Mouse (Mus musculus): Measurements from ENCODE around the gene Smug1. TPM values are rescaled to one million over a fixed set of nuclear protein-coding genes. Genes with fewer than 3 reads are reported as not detected.

The Smug1 gene
- polyA plus RNA-seq, 1 experiment from 2014 or later: 10.6 TPM

DNA sequence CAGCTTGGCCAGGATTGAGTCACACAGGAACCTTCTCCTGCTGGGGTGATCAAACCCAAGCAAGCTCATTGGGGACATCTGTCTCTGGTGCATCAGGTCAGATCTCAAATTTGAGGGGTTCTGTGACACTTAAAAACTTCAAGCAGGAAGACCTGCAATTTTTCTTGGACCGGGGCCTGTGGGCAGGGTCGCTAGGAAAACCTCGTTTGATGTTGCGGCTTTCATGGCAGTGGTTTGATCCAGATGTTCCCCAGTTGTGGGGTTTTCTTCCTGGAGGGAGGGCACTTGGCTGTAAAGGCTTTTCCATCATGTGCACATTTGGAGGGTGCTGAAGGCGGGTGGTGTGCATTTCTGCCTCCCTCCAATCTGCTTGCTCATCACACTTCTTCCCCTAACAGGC lies 51.2 kb downstream of the Smug1 start:
- no peaks in the 10 kb centered on the region for H3K9me3 ChIP-seq (ENCODE audit: control insufficient read depth, low read length)
- no peak for ATAC-seq (ENCODE audit: low FRiP score, low TSS enrichment)
- no peak overlapping the region for H3K9ac ChIP-seq (ENCODE audit: low read length)
- H3K4me1 ChIP-seq (replicated peaks; ENCODE audit: control insufficient read depth, insufficient read depth): no peaks in the 10 kb centered on the region
- H3K4me3 ChIP-seq (ENCODE audit: low read depth, low read length): no peak overlapping the region
- no peaks in the 10 kb centered on the region for H3K27me3 ChIP-seq (ENCODE audit: control insufficient read depth, insufficient read depth, low read length)
- H3K27ac ChIP-seq (replicated peaks): no peak overlapping the region
- H3K36me3 ChIP-seq (ENCODE audit: control insufficient read depth, insufficient read depth, low read length): no peaks in the 10 kb centered on the region
- DNase-seq (ENCODE audit: low spot score): no peak
- 54% methylated on average over 5 of the region's 5 CpGs for WGBS
- H3K4me2 ChIP-seq (replicated peaks; ENCODE audit: low read depth): no peak overlapping the region
- TF ChIP-seq CTCF (IDR thresholded peaks at IDR 0.05; ENCODE audit: low read depth) (no peak), EP300 (optimal IDR thresholded peaks at IDR 0.05) (no peak)

DNA sequence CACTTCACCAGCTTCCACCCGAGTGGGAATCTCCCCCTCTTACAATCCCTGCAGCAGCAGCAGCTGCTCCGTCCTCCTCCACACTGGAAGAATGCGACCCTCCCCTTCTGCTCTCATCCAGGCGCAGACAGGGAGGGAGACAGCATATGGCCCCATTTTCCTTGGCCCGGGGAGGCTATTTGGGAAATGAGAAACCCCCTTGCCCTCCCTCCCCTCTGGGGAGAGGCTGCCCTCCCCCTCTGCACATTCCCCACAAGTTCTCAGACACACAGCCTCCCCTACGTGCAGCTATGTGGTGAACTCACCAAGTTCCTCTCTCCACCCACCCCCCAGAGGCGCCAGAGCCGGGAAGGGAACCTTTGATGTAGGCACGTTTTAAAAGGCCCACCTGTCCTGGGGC lies 51.6 kb downstream of the Smug1 start:
- H3K27me3 ChIP-seq (ENCODE audit: control insufficient read depth, insufficient read depth, low read length): no peaks in the 10 kb centered on the region
- ATAC-seq (ENCODE audit: low FRiP score, low TSS enrichment): peak; percentile 57; the same call in 1 of the 2 replicates
- 18% methylated on average over 9 of the region's 9 CpGs for WGBS

GRCm38 (mm10) chr15:103113077-103113476 lies 53.8 kb downstream of the Smug1 start:
- H3K27ac ChIP-seq (replicated peaks): no peak overlapping the region
- ATAC-seq (ENCODE audit: low FRiP score, low TSS enrichment) (no peak), DNase-seq (ENCODE audit: low spot score) (no peak)
- H3K4me3 ChIP-seq (ENCODE audit: low read depth, low read length): no peak overlapping the region
- TF ChIP-seq EP300 (optimal IDR thresholded peaks at IDR 0.05) (no peak), CTCF (IDR thresholded peaks at IDR 0.05; ENCODE audit: low read depth) (peak; percentile 54)
- H3K27me3 ChIP-seq (ENCODE audit: control insufficient read depth, insufficient read depth, low read length): no peaks in the 10 kb centered on the region
- no peaks in the 10 kb centered on the region for H3K36me3 ChIP-seq (ENCODE audit: control insufficient read depth, insufficient read depth, low read length)
- no peaks in the 10 kb centered on the region; the same call in 1 of the 2 replicates for H3K4me1 ChIP-seq (replicated peaks; ENCODE audit: control insufficient read depth, insufficient read depth)
- whole genome bisulfite sequencing: 80% methylated on average over 6 of the region's 6 CpGs
- no peak overlapping the region for H3K4me2 ChIP-seq (replicated peaks; ENCODE audit: low read depth)
- H3K9ac ChIP-seq (ENCODE audit: low read length): no peak overlapping the region
- no peaks in the 10 kb centered on the region for H3K9me3 ChIP-seq (ENCODE audit: control insufficient read depth, low read length)

More for the DNA sequence above, 51.6 kb downstream of the Smug1 start:
- no peaks in the 10 kb centered on the region for H3K36me3 ChIP-seq (ENCODE audit: control insufficient read depth, insufficient read depth, low read length)
- H3K4me2 ChIP-seq (replicated peaks; ENCODE audit: low read depth): no peak overlapping the region
- no peak for DNase-seq (ENCODE audit: low spot score)
- no peaks in the 10 kb centered on the region for H3K4me1 ChIP-seq (replicated peaks; ENCODE audit: control insufficient read depth, insufficient read depth)
- no peak overlapping the region for H3K27ac ChIP-seq (replicated peaks)
- H3K9me3 ChIP-seq (ENCODE audit: control insufficient read depth, low read length): no peaks in the 10 kb centered on the region
- no peak overlapping the region for H3K4me3 ChIP-seq (ENCODE audit: low read depth, low read length)
- TF ChIP-seq CTCF (IDR thresholded peaks at IDR 0.05; ENCODE audit: low read depth) (no peak), EP300 (optimal IDR thresholded peaks at IDR 0.05) (no peak)
- H3K9ac ChIP-seq (ENCODE audit: low read length): peak overlapping the region; percentile 13; the same call in 1 of the 2 replicates

DNA sequence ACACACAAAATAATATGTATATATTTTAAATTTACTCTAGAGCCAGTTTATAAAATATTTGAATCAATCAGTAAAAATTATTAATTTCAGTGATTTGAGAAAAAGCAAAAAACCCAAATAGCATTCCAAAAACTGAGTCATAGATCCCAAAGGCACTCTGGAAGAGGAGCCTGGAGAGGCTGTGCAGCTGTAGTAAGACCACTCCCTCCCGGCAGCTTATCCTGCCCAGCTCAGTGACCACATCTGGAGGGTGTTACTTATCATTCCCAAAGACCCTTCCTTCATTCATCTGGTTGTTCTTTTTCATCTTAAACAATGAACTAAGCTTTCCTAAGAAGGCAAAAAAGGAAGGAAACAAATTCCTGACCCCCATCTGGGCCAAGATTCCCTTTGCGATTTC lies 54.6 kb downstream of the Smug1 start:
- no peaks in the 10 kb centered on the region; the same call in 1 of the 2 replicates for H3K4me1 ChIP-seq (replicated peaks; ENCODE audit: control insufficient read depth, insufficient read depth)
- no peak for DNase-seq (ENCODE audit: low spot score)
- no peak for TF ChIP-seq EP300 (optimal IDR thresholded peaks at IDR 0.05)
- H3K4me3 ChIP-seq (ENCODE audit: low read depth, low read length): no peak overlapping the region
- no peaks in the 10 kb centered on the region for H3K9me3 ChIP-seq (ENCODE audit: control insufficient read depth, low read length)
- H3K9ac ChIP-seq (ENCODE audit: low read length): no peak overlapping the region
- H3K27ac ChIP-seq (replicated peaks): no peak overlapping the region
- no peak for ATAC-seq (ENCODE audit: low FRiP score, low TSS enrichment)
- no peak overlapping the region for H3K4me2 ChIP-seq (replicated peaks; ENCODE audit: low read depth)
- H3K36me3 ChIP-seq (ENCODE audit: control insufficient read depth, insufficient read depth, low read length): no peaks in the 10 kb centered on the region
- no peaks in the 10 kb centered on the region for H3K27me3 ChIP-seq (ENCODE audit: control insufficient read depth, insufficient read depth, low read length)
- WGBS: 28% methylated on average over 2 of the region's 2 CpGs

DNA sequence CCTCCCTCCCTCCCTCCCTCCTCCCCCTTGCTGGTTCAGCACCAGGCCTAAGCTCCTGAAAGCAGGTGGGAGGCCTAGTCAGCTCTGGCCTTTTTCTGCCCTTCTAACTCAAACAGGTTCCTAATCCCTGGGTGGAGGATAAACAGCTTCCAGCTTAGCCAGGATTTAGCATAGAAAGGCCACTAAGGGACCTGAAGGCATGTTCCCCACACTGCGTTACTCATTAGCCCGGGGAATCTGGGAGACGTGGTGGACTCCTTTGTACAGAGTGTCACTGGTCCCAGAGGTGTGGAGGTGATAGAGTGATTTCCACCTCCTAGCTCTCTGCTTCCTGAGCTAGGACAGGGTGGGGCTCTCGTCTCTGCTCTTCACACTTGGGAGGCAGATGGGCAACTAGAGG lies 57.0 kb downstream of the Smug1 start:
- no peaks in the 10 kb centered on the region for H3K9me3 ChIP-seq (ENCODE audit: control insufficient read depth, low read length)
- no peak overlapping the region for H3K9ac ChIP-seq (ENCODE audit: low read length)
- TF ChIP-seq CTCF (IDR thresholded peaks at IDR 0.05; ENCODE audit: low read depth): no peak
- peak; percentile 84 for TF ChIP-seq EP300 (optimal IDR thresholded peaks at IDR 0.05)
- H3K27me3 ChIP-seq (ENCODE audit: control insufficient read depth, insufficient read depth, low read length): no peaks in the 10 kb centered on the region
- DNase-seq (ENCODE audit: low spot score) (no peak), ATAC-seq (ENCODE audit: low FRiP score, low TSS enrichment) (peak; percentile 79)
- H3K4me1 ChIP-seq (replicated peaks; ENCODE audit: control insufficient read depth, insufficient read depth): no peaks in the 10 kb centered on the region; the same call in 1 of the 2 replicates
- H3K4me3 ChIP-seq (ENCODE audit: low read depth, low read length): no peak overlapping the region
- H3K4me2 ChIP-seq (replicated peaks; ENCODE audit: low read depth): no peak overlapping the region
- H3K36me3 ChIP-seq (ENCODE audit: control insufficient read depth, insufficient read depth, low read length): no peaks in the 10 kb centered on the region
- 32% methylated on average over 4 of the region's 4 CpGs for WGBS
- no peak overlapping the region; the same call in 1 of the 2 replicates for H3K27ac ChIP-seq (replicated peaks)

GRCm38 (mm10) chr15:103108066-103108676 lies 58.7 kb downstream of the Smug1 start:
- ATAC-seq (ENCODE audit: low FRiP score, low TSS enrichment) (no peak), DNase-seq (ENCODE audit: low spot score) (no peak)
- Histone ChIP-seq H3K9me3 (ENCODE audit: control insufficient read depth, low read length) (no peaks in the 10 kb centered on the region), H3K36me3 (ENCODE audit: control insufficient read depth, insufficient read depth, low read length) (no peaks in the 10 kb centered on the region), H3K27ac (replicated peaks) (peak overlapping the region; percentile 63), H3K4me3 (ENCODE audit: low read depth, low read length) (no peak overlapping the region), H3K4me1 (replicated peaks; ENCODE audit: control insufficient read depth, insufficient read depth) (no peaks in the 10 kb centered on the region; the same call in 1 of the 2 replicates), H3K27me3 (ENCODE audit: control insufficient read depth, insufficient read depth, low read length) (no peaks in the 10 kb centered on the region), H3K4me2 (replicated peaks; ENCODE audit: low read depth) (no peak overlapping the region), H3K9ac (ENCODE audit: low read length) (no peak overlapping the region)
- TF ChIP-seq CTCF (IDR thresholded peaks at IDR 0.05; ENCODE audit: low read depth) (no peak), EP300 (optimal IDR thresholded peaks at IDR 0.05) (no peak)
- 57% methylated on average over 8 of the region's 8 CpGs for WGBS

Data from stomach, postnatal 0 days (tissue).